Mouse (Mus musculus) liver, postnatal 0 days (tissue): ENCODE measurements around the gene Mafb.

ENCODE experiments used
- CTCF ChIP-seq: sonication (generic); IDR thresholded peaks from 2 replicates; pipeline ENCODE4 v1.5.1; 2016; ENCODE audit warnings: antibody characterized with exemption, low read depth
- EP300 ChIP-seq: IDR thresholded peaks from 2 replicates; pipeline ENCODE4 v1.6.1; 2016; ENCODE audit warnings: antibody characterized with exemption, low read depth, mild to moderate bottlenecking

GRCm38 (mm10) chr2:160376236-160376635, 9.4 kb upstream of the Mafb start:
- TF ChIP-seq EP300 (no peak), CTCF (no peak)
